Mouse (Mus musculus): ENCODE measurements around the gene Fam32a. TPM values are rescaled to one million over a fixed set of nuclear protein-coding genes. Genes with fewer than 3 reads are reported as not detected.

Fam32a gene
- total and polyA plus RNA-seq, 3 experiments = 33.1 to 43.0 (median 34.6) TPM

- dilution Hi-C loops (cut with MboI; ENCODE audit: extremely low pct_ligation_motif_present, extremely low pct_unique_long_range_greater_than_20kb, low sequenced_read_pairs) (no loop called here), in situ Hi-C loops (cut with MboI; ENCODE audit: low pct_ligation_motif_present, low pct_unique_long_range_greater_than_20kb, low sequenced_read_pairs) (no loop called here)
- Histone ChIP-seq H3K4me3 (replicated peaks in 1 of 3; ENCODE audit: low read depth in 2 of 3, low read length in 2 of 3, poor library complexity in 1 of 3) (no peak overlapping the region), H3K9ac (ENCODE audit: insufficient read depth, low read depth) (no peak overlapping the region), H3K27ac (ENCODE audit: insufficient read depth, low read depth) (no peak overlapping the region), H3K4me2 (ENCODE audit: insufficient read depth, low read depth, poor library complexity, severe bottlenecking) (no peak overlapping the region), H3K4me1 (ENCODE audit: control insufficient read depth in 1 of 2, insufficient read depth in 2 of 2) (peaks cover 21 to 82% of the 10 kb centered on the region in 2 experiments), H3K9me3 (replicated peaks; ENCODE audit: low read length) (peaks cover 2% of the 10 kb centered on the region), H3K79me2 (replicated peaks; ENCODE audit: control insufficient read depth, extremely low read depth, insufficient read depth, poor library complexity, severe bottlenecking) (no peaks in the 10 kb centered on the region), H3K27me3 (replicated peaks) (no peaks in the 10 kb centered on the region), H3K36me3 (replicated peaks in 1 of 2; ENCODE audit: control insufficient read depth in 1 of 2, insufficient read depth in 1 of 2, low read length in 1 of 2) (no peaks in the 10 kb centered on the region)
- no peak for DNase-seq (ENCODE audit: extremely low read depth)
- TF ChIP-seq USF1 (IDR thresholded peaks at IDR 0.05; ENCODE audit: low read depth, low read length) = 0 out of 2 replicates have a peak, but pooled peaks have one; percentile 15
- TF ChIP-seq NELFE (IDR thresholded peaks at IDR 0.05; ENCODE audit: low read depth, low read length) = no peak
These were observed 51.6 kb downstream of the Fam32a start for GRCm38 (mm10) chr8:72271051-72271660.

DNA sequence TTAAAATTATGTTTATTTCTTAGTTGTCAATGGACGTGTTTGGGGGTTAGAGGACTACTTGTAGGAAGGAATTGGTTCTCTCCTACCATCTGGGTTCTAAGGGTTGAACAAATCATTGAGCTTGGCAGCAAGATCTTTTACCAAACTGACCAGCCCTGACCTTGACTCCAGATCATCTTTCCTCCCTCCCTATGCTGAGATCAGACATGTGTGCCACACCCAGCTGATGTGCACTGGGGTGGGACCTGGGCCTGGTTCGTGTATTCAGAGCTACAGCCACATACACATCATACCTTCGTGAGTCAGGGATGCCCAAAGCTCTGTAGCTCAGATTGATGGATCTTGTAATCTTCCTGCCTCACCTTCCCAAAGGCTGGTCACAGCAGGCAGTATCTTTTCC, 52.2 kb downstream of the Fam32a start:
- Histone ChIP-seq H3K4me2 (ENCODE audit: insufficient read depth, low read depth, poor library complexity, severe bottlenecking) (no peak overlapping the region), H3K27me3 (replicated peaks) (no peaks in the 10 kb centered on the region), H3K4me1 (ENCODE audit: control insufficient read depth in 1 of 2, insufficient read depth in 2 of 2) (peaks cover 21 to 87% of the 10 kb centered on the region in 2 experiments), H3K4me3 (replicated peaks in 1 of 3; ENCODE audit: low read depth in 2 of 3, low read length in 2 of 3, poor library complexity in 1 of 3) (no peak overlapping the region), H3K79me2 (replicated peaks; ENCODE audit: control insufficient read depth, extremely low read depth, insufficient read depth, poor library complexity, severe bottlenecking) (no peaks in the 10 kb centered on the region), H3K27ac (ENCODE audit: insufficient read depth, low read depth) (no peak overlapping the region), H3K9me3 (replicated peaks; ENCODE audit: low read length) (peaks cover 2% of the 10 kb centered on the region), H3K9ac (ENCODE audit: insufficient read depth, low read depth) (no peak overlapping the region), H3K36me3 (replicated peaks in 1 of 2; ENCODE audit: control insufficient read depth in 1 of 2, insufficient read depth in 1 of 2, low read length in 1 of 2) (no peaks in the 10 kb centered on the region)
- in situ Hi-C loops (cut with MboI; ENCODE audit: low pct_ligation_motif_present, low pct_unique_long_range_greater_than_20kb, low sequenced_read_pairs) (no loop called here), dilution Hi-C loops (cut with MboI; ENCODE audit: extremely low pct_ligation_motif_present, extremely low pct_unique_long_range_greater_than_20kb, low sequenced_read_pairs) (no loop called here)
- TF ChIP-seq TCF12 (IDR thresholded peaks at IDR 0.05; ENCODE audit: low read depth, low read length) = no peak
- no peak for DNase-seq (ENCODE audit: extremely low read depth)

DNA sequence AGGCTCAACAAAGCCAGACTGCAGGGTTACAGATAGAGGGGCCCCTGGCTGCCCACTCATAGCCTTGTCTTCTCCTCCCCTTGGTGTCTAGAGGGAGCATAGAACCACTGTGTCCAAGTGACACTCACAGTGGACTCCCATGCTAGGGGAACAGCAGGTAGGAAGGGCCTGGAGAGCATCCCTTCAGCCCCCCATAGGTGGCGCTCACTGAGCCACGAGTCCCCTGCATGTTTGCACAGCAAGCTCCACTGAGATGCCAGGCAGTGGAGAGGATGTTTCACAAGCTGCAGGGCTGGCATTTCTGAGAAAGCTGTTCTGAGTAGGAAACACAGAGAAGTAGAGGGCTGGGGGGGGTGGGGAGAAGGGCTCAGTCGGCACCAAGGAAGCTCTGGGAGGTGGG, 52.8 kb downstream of the Fam32a start:
- Histone ChIP-seq H3K9ac (ENCODE audit: insufficient read depth, low read depth) (no peak overlapping the region), H3K27ac (ENCODE audit: insufficient read depth, low read depth) (no peak overlapping the region), H3K4me1 (ENCODE audit: control insufficient read depth in 1 of 2, insufficient read depth in 2 of 2) (peaks cover 21 to 91% of the 10 kb centered on the region in 2 experiments), H3K27me3 (replicated peaks) (no peaks in the 10 kb centered on the region), H3K4me2 (ENCODE audit: insufficient read depth, low read depth, poor library complexity, severe bottlenecking) (no peak overlapping the region), H3K36me3 (replicated peaks in 1 of 2; ENCODE audit: control insufficient read depth in 1 of 2, insufficient read depth in 1 of 2, low read length in 1 of 2) (no peaks in the 10 kb centered on the region), H3K79me2 (replicated peaks; ENCODE audit: control insufficient read depth, extremely low read depth, insufficient read depth, poor library complexity, severe bottlenecking) (no peaks in the 10 kb centered on the region), H3K4me3 (replicated peaks in 1 of 3; ENCODE audit: low read depth in 2 of 3, low read length in 2 of 3, poor library complexity in 1 of 3) (no peak overlapping the region), H3K9me3 (replicated peaks; ENCODE audit: low read length) (peaks cover 2% of the 10 kb centered on the region)
- DNase-seq (ENCODE audit: extremely low read depth) = peak; percentile 80
- in situ Hi-C loops (cut with MboI; ENCODE audit: low pct_ligation_motif_present, low pct_unique_long_range_greater_than_20kb, low sequenced_read_pairs) = no loop called here
- dilution Hi-C loops (cut with MboI; ENCODE audit: extremely low pct_ligation_motif_present, extremely low pct_unique_long_range_greater_than_20kb, low sequenced_read_pairs) = no loop called here
- TF ChIP-seq MAZ (IDR thresholded peaks at IDR 0.05; ENCODE audit: low read depth, low read length) (no peak), JUN (IDR thresholded peaks at IDR 0.05; ENCODE audit: insufficient read depth, low read depth, low read length) (no peak), ZKSCAN1 (IDR thresholded peaks at IDR 0.05; ENCODE audit: borderline replicate concordance, low read depth, low read length) (no peak), MAX (IDR thresholded peaks at IDR 0.05; ENCODE audit: low read length) (no peak), PAX5 (IDR thresholded peaks at IDR 0.05; ENCODE audit: low read length) (no peak), RAD21 (IDR thresholded peaks at IDR 0.05; ENCODE audit: low read depth, low read length) (peak; percentile 53), POLR2A (IDR thresholded peaks at IDR 0.05; ENCODE audit: low read depth, low read length) (no peak), BHLHE40 (IDR thresholded peaks at IDR 0.05; ENCODE audit: low read depth, low read length) (no peak), HCFC1 (IDR thresholded peaks at IDR 0.05; ENCODE audit: low read depth, low read length) (no peak), SMC3 (IDR thresholded peaks at IDR 0.05; ENCODE audit: low read depth, low read length) (peak; percentile 53), GABPA (IDR thresholded peaks at IDR 0.05; ENCODE audit: insufficient replicate concordance, low read depth, low read length) (no peak), EP300 (IDR thresholded peaks at IDR 0.05; ENCODE audit: low read length) (no peak), ZMIZ1 (IDR thresholded peaks at IDR 0.05; ENCODE audit: low read depth, low read length) (no peak), E2F4 (IDR thresholded peaks at IDR 0.05; ENCODE audit: insufficient replicate concordance, low read depth, low read length) (no peak), NELFE (IDR thresholded peaks at IDR 0.05; ENCODE audit: low read depth, low read length) (no peak), MYC (IDR thresholded peaks at IDR 0.05; ENCODE audit: low read depth, low read length) (0 out of 2 replicates have a peak, but pooled peaks have one; percentile 47), UBTF (IDR thresholded peaks at IDR 0.05; ENCODE audit: low read depth, low read length) (no peak), ELF1 (IDR thresholded peaks at IDR 0.05; ENCODE audit: low read depth, low read length) (no peak), USF1 (IDR thresholded peaks at IDR 0.05; ENCODE audit: low read depth, low read length) (no peak), POLR2AphosphoS2 (IDR thresholded peaks at IDR 0.05; ENCODE audit: low read depth, low read length) (no peak), CTCF (conservative IDR thresholded peaks at IDR 0.05 in 1 of 2, IDR thresholded peaks at IDR 0.05 in 1 of 2; ENCODE audit: low read depth in 2 of 2, low read length in 2 of 2) (peak; percentile 48 to 71; a peak in 3 of 4 replicates), CHD2 (IDR thresholded peaks at IDR 0.05; ENCODE audit: low read length) (no peak), ETS1 (conservative IDR thresholded peaks at IDR 0.05; ENCODE audit: low read depth, low read length) (no peak), NRF1 (IDR thresholded peaks at IDR 0.05; ENCODE audit: low read depth, low read length) (no peak), SIN3A (IDR thresholded peaks at IDR 0.05; ENCODE audit: low read length) (no peak)

All from CH12.LX (cell line).